In the genomic region with DNA sequence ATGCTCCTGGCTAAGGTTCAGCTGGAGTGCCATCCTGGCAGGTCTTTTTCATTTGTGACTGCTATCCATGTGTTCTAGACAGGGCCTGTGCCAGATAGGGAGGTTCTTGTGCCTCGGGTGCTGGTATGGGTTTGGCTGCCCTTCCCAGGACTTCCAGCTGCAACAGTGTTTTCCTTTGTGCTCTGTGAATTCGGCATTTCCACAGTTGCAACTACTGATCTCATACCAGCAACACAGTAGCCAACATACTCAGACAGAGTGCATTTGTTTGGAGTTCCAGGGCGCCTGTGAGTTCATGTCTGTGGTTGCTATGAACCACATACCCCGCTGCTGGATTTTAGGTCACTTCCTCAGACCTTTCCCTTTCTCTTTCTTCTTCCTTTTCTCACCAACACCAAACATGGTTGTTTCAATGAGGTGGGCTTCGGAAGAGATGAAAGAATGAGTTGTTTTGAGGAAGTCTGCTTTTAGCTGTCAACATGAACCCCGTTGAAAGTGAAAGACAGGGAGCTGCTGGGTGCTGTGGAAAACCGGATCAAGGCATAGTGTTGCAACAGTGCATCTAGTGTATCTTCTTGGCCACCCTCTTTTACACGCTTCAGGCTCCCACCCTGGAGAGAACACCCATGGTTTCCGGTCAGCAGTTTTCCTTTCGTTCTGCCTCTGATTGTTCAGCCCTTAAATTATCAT, we compare ENCODE assay signal across 11 mouse cellular contexts.
A peak's percentile ranks its signal among the peaks of the same experiment; 100 is the strongest.
DNase-seq lines count a peak whose midpoint lies in the region; ATAC-seq and TF ChIP-seq lines count a peak whose summit lies in the region.
"Had no signal": no experiment of that assay in that cellular context is flagged by ENCODE, and none has a peak within 500 bp of the region (broad histone marks: within the 10 kb centered on the region; RNA-seq: fewer than 3 reads in every experiment).

No protein-coding gene starts in this region.

- no peaks in the 10 kb centered on the region for H3K36me3 ChIP-seq in liver, embryonic 11.5 days (ENCODE audit: control insufficient read depth, insufficient read depth, low read length)
- H3K36me3 ChIP-seq: heart, embryonic 13.5 days; liver, embryonic 12.5 days; neural tube, embryonic 12.5 days had no signal

- intact Hi-C loops in gastrocnemius, adult 2 months (cut with DNase I): no loop called here

- no peak overlapping the region for H3K9ac ChIP-seq in liver, embryonic 11.5 days (ENCODE audit: low read depth, low read length)
- H3K9ac ChIP-seq: heart, embryonic 13.5 days; liver, embryonic 12.5 days; neural tube, embryonic 12.5 days had no signal

- H3K27ac ChIP-seq in gastrocnemius, adult 2 months: no peak overlapping the region; the same call in 1 of the 2 replicates
- no peak overlapping the region for H3K27ac ChIP-seq in liver, embryonic 11.5 days (ENCODE audit: low read depth, low read length)
- H3K27ac ChIP-seq: heart, embryonic 13.5 days; liver, embryonic 12.5 days; neural tube, embryonic 12.5 days had no signal

- WGBS in liver, embryonic 11.5 days: 67% methylated on average over 10 of the region's 10 CpGs

- peak overlapping the region; percentile 57 for H3K4me3 ChIP-seq in gastrocnemius, adult 2 months
- no peak overlapping the region for H3K4me3 ChIP-seq in liver, embryonic 11.5 days (ENCODE audit: low read depth, low read length)
- H3K4me3 ChIP-seq: heart, embryonic 13.5 days; liver, embryonic 12.5 days; neural tube, embryonic 12.5 days had no signal

- no peak for ATAC-seq in liver, embryonic 11.5 days (replicated peaks; ENCODE audit: low FRiP score)
- ATAC-seq: liver, embryonic 12.5 days had no signal

- no peaks in the 10 kb centered on the region for H3K27me3 ChIP-seq in liver, embryonic 11.5 days (replicated peaks; ENCODE audit: control insufficient read depth, insufficient read depth, low read length)
- H3K27me3 ChIP-seq: heart, embryonic 13.5 days; liver, embryonic 12.5 days; neural tube, embryonic 12.5 days had no signal

- DNase-seq in gastrocnemius, adult 2 months: no peak
- no peak for DNase-seq in gastrocnemius, postnatal 25 days
- peak; percentile 12 for DNase-seq in right cerebral cortex, adult 18-20 months
- DNase-seq in right cerebral cortex, adult 2 months (ENCODE audit: low spot score in 2 of 2): no peak
- peak; percentile 68 for DNase-seq in layer of hippocampus, adult 9-11 months
- peak; percentile 77 for DNase-seq in testis, postnatal 14 days (ENCODE audit: low spot score)
- DNase-seq in ovary, adult 18-20 months (ENCODE audit: low spot score): no peak
- no peak for DNase-seq in liver, embryonic 11.5 days (ENCODE audit: low spot score)

- no peaks in the 10 kb centered on the region for H3K4me1 ChIP-seq in liver, embryonic 11.5 days (replicated peaks; ENCODE audit: control insufficient read depth, insufficient read depth, low read length)
- H3K4me1 ChIP-seq: heart, embryonic 13.5 days; liver, embryonic 12.5 days; neural tube, embryonic 12.5 days had no signal

- H3K4me2 ChIP-seq in liver, embryonic 11.5 days: no peak overlapping the region
- H3K4me2 ChIP-seq: heart, embryonic 13.5 days; liver, embryonic 12.5 days; neural tube, embryonic 12.5 days had no signal

- no peaks in the 10 kb centered on the region for H3K9me3 ChIP-seq in liver, embryonic 11.5 days (ENCODE audit: control insufficient read depth, low read length)
- H3K9me3 ChIP-seq: heart, embryonic 13.5 days; liver, embryonic 12.5 days; neural tube, embryonic 12.5 days had no signal

- no peak for TF ChIP-seq CTCF in gastrocnemius, adult 2 months (IDR thresholded peaks at IDR 0.05)

Comparison
In these comparisons a context has a peak if more than half of its experiments do, and no peak if none do; other contexts are left out.
1. DNase-seq: peak in right cerebral cortex, adult 18-20 months (single experiment), layer of hippocampus, adult 9-11 months (single experiment) and testis, postnatal 14 days (single experiment); none in gastrocnemius, adult 2 months (single experiment), gastrocnemius, postnatal 25 days (single experiment), right cerebral cortex, adult 2 months (0 of 2), ovary, adult 18-20 months (single experiment) and liver, embryonic 11.5 days (single experiment).